Mouse (Mus musculus) stomach, postnatal 0 days (tissue): Measurements from ENCODE around the gene Sfxn4.

Experiments
- CTCF ChIP-seq: IDR thresholded peaks from 2 replicates; pipeline ENCODE4 v1.5.1; 2016; ENCODE audit warnings: antibody characterized with exemption, low read depth, mild to moderate bottlenecking, moderate library complexity
- EP300 ChIP-seq: optimal IDR thresholded peaks from 2 replicates; pipeline ENCODE3; 2016; ENCODE audit warnings: antibody characterized with exemption

GRCm38 (mm10) chr19:60845731-60846130, 15.5 kb downstream of the Sfxn4 start:
- no peak for TF ChIP-seq CTCF
- no peak for TF ChIP-seq EP300
